Comparison of ENCODE assay signal across 23 mouse cellular contexts in the genomic region with DNA sequence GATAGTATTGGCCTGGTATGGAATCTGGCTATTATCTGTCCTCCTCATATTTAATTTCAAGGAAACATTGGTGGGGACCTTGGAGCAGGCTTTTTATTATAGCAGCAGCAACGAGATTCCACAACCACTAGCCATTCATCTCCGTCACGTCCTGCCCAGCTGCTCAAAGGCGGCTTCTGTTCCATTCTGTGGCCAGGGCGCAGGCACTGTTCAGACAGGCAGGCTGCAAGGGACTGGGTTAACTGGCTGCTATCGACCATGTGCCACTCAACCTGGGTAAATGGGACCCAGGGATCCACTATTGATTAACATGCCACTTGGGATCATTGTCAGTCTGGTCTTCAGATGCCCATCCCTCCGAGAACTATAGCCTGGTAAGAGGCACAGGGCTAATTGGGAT.
"Had no signal": no experiment of that assay in that cellular context is flagged by ENCODE, and none has a peak within 500 bp of the region (broad histone marks: within the 10 kb centered on the region; RNA-seq: fewer than 3 reads in every experiment).

No protein-coding gene starts in this region.

- H3K9ac ChIP-seq: kidney, embryonic 15.5 days; limb, embryonic 12.5 days; limb, embryonic 15.5 days; liver, embryonic 14.5 days; liver, postnatal 0 days; lung, embryonic 14.5 days; neural tube, embryonic 12.5 days; stomach, embryonic 15.5 days had no signal

- H3K4me1 ChIP-seq: kidney, embryonic 15.5 days; limb, embryonic 12.5 days; limb, embryonic 15.5 days; neural tube, embryonic 12.5 days; stomach, embryonic 15.5 days had no signal

- H3K9me3 ChIP-seq: kidney, embryonic 15.5 days; limb, embryonic 12.5 days; limb, embryonic 15.5 days; neural tube, embryonic 12.5 days; stomach, embryonic 15.5 days had no signal

- H3K36me3 ChIP-seq: kidney, embryonic 15.5 days; limb, embryonic 12.5 days; limb, embryonic 15.5 days; neural tube, embryonic 12.5 days; stomach, embryonic 15.5 days had no signal

- H3K27me3 ChIP-seq: kidney, embryonic 15.5 days; limb, embryonic 12.5 days; limb, embryonic 15.5 days; neural tube, embryonic 12.5 days; stomach, embryonic 15.5 days had no signal

- H3K4me3 ChIP-seq: kidney, embryonic 15.5 days; left cerebral cortex, adult 2 months; limb, embryonic 12.5 days; limb, embryonic 15.5 days; neural tube, embryonic 12.5 days; stomach, embryonic 15.5 days had no signal

- H3K4me2 ChIP-seq: kidney, embryonic 15.5 days; limb, embryonic 12.5 days; limb, embryonic 15.5 days; liver, embryonic 11.5 days; lung, embryonic 14.5 days; neural tube, embryonic 12.5 days; stomach, embryonic 15.5 days had no signal

- H3K27ac ChIP-seq: kidney, embryonic 15.5 days; left cerebral cortex, adult 2 months; limb, embryonic 12.5 days; limb, embryonic 15.5 days; liver, embryonic 14.5 days; macrophage; neural tube, embryonic 12.5 days; stomach, embryonic 15.5 days had no signal

- ATAC-seq: intestine, postnatal 0 days; liver, postnatal 0 days; lung, postnatal 0 days had no signal

- DNase-seq: kidney, adult 2 months; kidney, postnatal 10 days; kidney, postnatal 36 days; layer of hippocampus, postnatal 36 days; left cerebral cortex, postnatal 4 days; liver, postnatal 0 days; lung, embryonic 14.5 days; midbrain, embryonic 14.5 days; right cerebral cortex, adult 18-20 months; right cerebral cortex, postnatal 14 days; spleen, adult 18-20 months; thymus, postnatal 36 days had no signal
